Mouse (Mus musculus): ENCODE data around the gene Ube2h. TPM values are rescaled to one million over a fixed set of nuclear protein-coding genes. Genes with fewer than 3 reads are reported as not detected.

Gene Ube2h
- polyA plus RNA-seq, 1 experiment from 2014 or later: 47.9 TPM

GRCm38 (mm10) chr6:30172441-30172819 lies 131.9 kb downstream of the Ube2h start:
- no peak overlapping the region for H3K4me2 ChIP-seq

GRCm38 (mm10) chr6:30171967-30172366 lies 132.4 kb downstream of the Ube2h start:
- Histone ChIP-seq H3K36me3 (no peaks in the 10 kb centered on the region), H3K27ac (replicated peaks) (no peak overlapping the region), H3K9me3 (replicated peaks) (no peaks in the 10 kb centered on the region), H3K4me2 (no peak overlapping the region), H3K4me1 (peaks cover 39% of the 10 kb centered on the region), H3K9ac (replicated peaks) (no peak overlapping the region), H3K4me3 (replicated peaks) (no peak overlapping the region), H3K27me3 (replicated peaks) (peaks cover 93% of the 10 kb centered on the region)
- ATAC-seq (ENCODE audit: low FRiP score): no peak
- WGBS: 19% methylated on average over 10 of the region's 10 CpGs

More at GRCm38 (mm10) chr6:30172441-30172819, 131.9 kb downstream of the Ube2h start:
- H3K4me1 ChIP-seq: peaks cover 39% of the 10 kb centered on the region
- peaks cover 97% of the 10 kb centered on the region for H3K27me3 ChIP-seq (replicated peaks)
- peak overlapping the region; percentile 22; the same call in 1 of the 2 replicates for H3K4me3 ChIP-seq (replicated peaks)
- no peaks in the 10 kb centered on the region for H3K9me3 ChIP-seq (replicated peaks)
- WGBS: 13% methylated on average over 8 of the region's 8 CpGs
- no peak overlapping the region for H3K9ac ChIP-seq (replicated peaks)
- H3K27ac ChIP-seq (replicated peaks): no peak overlapping the region
- H3K36me3 ChIP-seq: no peaks in the 10 kb centered on the region
- no peak for ATAC-seq (ENCODE audit: low FRiP score)

DNA sequence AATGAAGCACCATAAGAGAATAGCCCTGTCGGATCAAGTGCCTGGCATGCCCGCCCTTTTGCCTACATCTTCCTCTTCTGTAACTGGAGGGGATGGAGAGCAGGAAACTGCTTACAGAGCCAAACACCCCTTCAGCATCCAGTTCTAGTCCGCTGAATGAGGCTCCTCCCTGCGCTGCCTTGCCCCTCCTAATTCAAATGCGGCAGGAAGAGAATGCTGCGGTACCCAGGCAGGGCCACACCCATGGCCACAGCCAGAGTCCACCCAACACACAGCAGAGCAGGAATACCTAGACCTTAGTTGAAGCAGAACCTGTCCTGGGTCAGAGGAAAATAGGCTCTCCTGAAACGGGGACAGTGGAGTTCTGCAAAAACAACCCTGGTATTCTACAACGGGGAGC lies 133.1 kb downstream of the Ube2h start:
- no peak overlapping the region for H3K4me2 ChIP-seq
- H3K4me3 ChIP-seq (replicated peaks): no peak overlapping the region
- H3K4me1 ChIP-seq: peaks cover 35% of the 10 kb centered on the region
- peaks cover 88% of the 10 kb centered on the region for H3K27me3 ChIP-seq (replicated peaks)
- 22% methylated on average over 8 of the region's 8 CpGs for WGBS
- no peak overlapping the region for H3K27ac ChIP-seq (replicated peaks)
- ATAC-seq (ENCODE audit: low FRiP score): no peak
- H3K36me3 ChIP-seq: no peaks in the 10 kb centered on the region
- H3K9ac ChIP-seq (replicated peaks): no peak overlapping the region
- H3K9me3 ChIP-seq (replicated peaks): no peaks in the 10 kb centered on the region

- H3K4me1 ChIP-seq: peaks cover 15% of the 10 kb centered on the region
- no peak overlapping the region for H3K4me3 ChIP-seq (replicated peaks)
- no peaks in the 10 kb centered on the region for H3K36me3 ChIP-seq
- H3K27ac ChIP-seq (replicated peaks): no peak overlapping the region
- H3K4me2 ChIP-seq: no peak overlapping the region
- peaks cover 67% of the 10 kb centered on the region for H3K27me3 ChIP-seq (replicated peaks)
- ATAC-seq (ENCODE audit: low FRiP score): no peak
- H3K9ac ChIP-seq (replicated peaks): no peak overlapping the region
- 40% methylated on average over 12 of the region's 12 CpGs for WGBS
- H3K9me3 ChIP-seq (replicated peaks): no peaks in the 10 kb centered on the region
Measured at GRCm38 (mm10) chr6:30169148-30169547, 135.2 kb downstream of the Ube2h start.

DNA sequence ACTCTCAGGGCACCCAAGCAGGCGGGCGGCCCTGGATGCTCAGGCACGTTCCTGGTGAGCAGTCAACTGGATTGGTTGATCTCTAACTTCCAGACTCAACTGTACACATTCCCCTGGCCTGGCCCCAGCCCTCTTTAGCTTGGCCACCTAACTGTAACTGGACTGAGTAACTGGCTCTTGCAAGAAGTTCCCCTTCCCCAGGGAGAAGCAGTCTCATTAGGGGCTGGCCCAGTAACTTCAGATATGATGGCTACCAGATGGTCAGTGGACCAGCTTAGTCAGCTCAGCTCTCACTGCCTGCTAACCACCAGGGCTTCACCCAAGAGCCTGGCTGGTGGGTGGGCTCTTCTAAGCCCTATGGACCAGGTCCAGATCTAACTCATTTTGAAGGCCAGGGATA lies 136.1 kb downstream of the Ube2h start:
- no peak for ATAC-seq (ENCODE audit: low FRiP score)
- Histone ChIP-seq H3K9ac (replicated peaks) (no peak overlapping the region), H3K4me3 (replicated peaks) (no peak overlapping the region), H3K4me2 (no peak overlapping the region), H3K9me3 (replicated peaks) (no peaks in the 10 kb centered on the region), H3K36me3 (no peaks in the 10 kb centered on the region), H3K27me3 (replicated peaks) (peaks cover 58% of the 10 kb centered on the region), H3K27ac (replicated peaks) (no peak overlapping the region), H3K4me1 (peaks cover 6% of the 10 kb centered on the region)
- WGBS: 88% methylated on average over 3 of the region's 3 CpGs

- Histone ChIP-seq H3K27me3 (replicated peaks) (peaks cover 47% of the 10 kb centered on the region), H3K4me1 (no peaks in the 10 kb centered on the region), H3K36me3 (no peaks in the 10 kb centered on the region), H3K4me3 (replicated peaks) (no peak overlapping the region), H3K9ac (replicated peaks) (no peak overlapping the region), H3K27ac (replicated peaks) (no peak overlapping the region), H3K9me3 (replicated peaks) (no peaks in the 10 kb centered on the region), H3K4me2 (no peak overlapping the region)
- ATAC-seq (ENCODE audit: low FRiP score): no peak
- 18% methylated on average over 11 of the region's 11 CpGs for WGBS
Measured at GRCm38 (mm10) chr6:30167192-30167591, 137.1 kb downstream of the Ube2h start.

GRCm38 (mm10) chr6:30166349-30166748 lies 138.0 kb downstream of the Ube2h start:
- Histone ChIP-seq H3K4me2 (no peak overlapping the region), H3K4me1 (no peaks in the 10 kb centered on the region), H3K4me3 (replicated peaks) (no peak overlapping the region), H3K27ac (replicated peaks) (no peak overlapping the region), H3K27me3 (replicated peaks) (peaks cover 39% of the 10 kb centered on the region), H3K9ac (replicated peaks) (no peak overlapping the region), H3K9me3 (replicated peaks) (no peaks in the 10 kb centered on the region), H3K36me3 (no peaks in the 10 kb centered on the region)
- 71% methylated on average over 3 of the region's 3 CpGs for WGBS
- no peak for ATAC-seq (ENCODE audit: low FRiP score)

DNA sequence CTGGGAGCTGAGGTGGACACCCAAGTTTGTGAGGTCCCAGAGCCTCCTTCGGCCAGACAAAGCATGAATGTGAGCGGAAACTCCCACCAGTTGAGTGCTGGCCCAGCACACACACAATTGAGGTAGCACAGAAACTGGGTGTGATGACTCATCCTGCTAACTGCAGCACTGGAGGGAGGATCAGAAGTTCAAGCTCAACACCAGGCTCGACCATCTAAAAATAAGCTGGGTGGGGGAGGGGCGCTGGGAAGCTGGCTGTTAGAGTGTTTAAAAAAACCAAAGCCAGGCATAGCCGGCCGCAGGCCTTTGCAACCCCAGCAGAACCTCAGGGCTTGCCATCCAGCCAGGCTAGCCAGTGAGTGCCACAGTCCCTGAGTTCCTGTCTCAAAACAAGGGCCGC lies 142.2 kb downstream of the Ube2h start:
- Histone ChIP-seq H3K27me3 (replicated peaks) (no peaks in the 10 kb centered on the region), H3K4me3 (replicated peaks) (no peak overlapping the region), H3K9me3 (replicated peaks) (no peaks in the 10 kb centered on the region), H3K9ac (replicated peaks) (no peak overlapping the region), H3K4me1 (no peaks in the 10 kb centered on the region), H3K4me2 (no peak overlapping the region), H3K36me3 (no peaks in the 10 kb centered on the region), H3K27ac (replicated peaks) (no peak overlapping the region)
- no peak for ATAC-seq (ENCODE audit: low FRiP score)
- WGBS: 63% methylated on average over 7 of the region's 7 CpGs

GRCm38 (mm10) chr6:30161618-30162017 lies 142.7 kb downstream of the Ube2h start:
- 68% methylated on average over 2 of the region's 2 CpGs for WGBS
- H3K27me3 ChIP-seq (replicated peaks): no peaks in the 10 kb centered on the region
- no peak overlapping the region for H3K9ac ChIP-seq (replicated peaks)
- H3K27ac ChIP-seq (replicated peaks): no peak overlapping the region
- H3K4me3 ChIP-seq (replicated peaks): no peak overlapping the region
- H3K9me3 ChIP-seq (replicated peaks): no peaks in the 10 kb centered on the region
- no peaks in the 10 kb centered on the region for H3K36me3 ChIP-seq
- no peaks in the 10 kb centered on the region for H3K4me1 ChIP-seq
- no peak overlapping the region for H3K4me2 ChIP-seq
- ATAC-seq (ENCODE audit: low FRiP score): no peak

MicroRNAs encoded within 50 kb of the gene (microRNA counts, 519-probe panel; counts per million panel counts)
- microRNA mmu-miR-182 (2,477 counts per million, percentile 57 among the panel's probes with 10 or more counts), microRNA mmu-miR-183 (3,186 counts per million, percentile 77 among the panel's probes with 10 or more counts), microRNA mmu-miR-96 (3,535 counts per million, percentile 86 among the panel's probes with 10 or more counts)

Small RNA genes lying within 50 kb of the gene (microRNA-seq; reads per million reads assigned to microRNA genes)
- gene Mir182: 4,012 reads per million, percentile 92 among the genes with 10 or more reads in this experiment
- gene Mir183: 3,651 reads per million, percentile 91 among the genes with 10 or more reads in this experiment
- 1,243 reads per million, percentile 81 among the genes with 10 or more reads in this experiment for gene Mir96

Other genes with a start within 250 kb of the Ube2h start
- gene Zc3hc1, start 86.5 kb upstream of the Ube2h start, polyA plus RNA-seq (2015; fragmentation: Nextera tagmentation; extraction: Ambion mirVana): 56.2 and 59.2 TPM in 2 replicates
- 27.6 and 29.4 TPM in 2 replicates for gene Klhdc10, start 97.3 kb upstream of the Ube2h start, polyA plus RNA-seq (2015; fragmentation: Nextera tagmentation; extraction: Ambion mirVana)
- gene Tmem209, start 205.2 kb upstream of the Ube2h start, polyA plus RNA-seq (2015; fragmentation: Nextera tagmentation; extraction: Ambion mirVana): 21.1 and 29.6 TPM in 2 replicates
- gene Ssmem1, start 205.3 kb upstream of the Ube2h start, polyA plus RNA-seq (2015; fragmentation: Nextera tagmentation; extraction: Ambion mirVana): not detected in 2 replicates
- gene Cpa2, start 237.0 kb upstream of the Ube2h start, polyA plus RNA-seq (2015; fragmentation: Nextera tagmentation; extraction: Ambion mirVana): 11.3 and 20.3 TPM in 2 replicates

Data from neural tube, embryonic 15.5 days (tissue).